Mouse (Mus musculus): ENCODE data around the gene Gcm2. TPM values are rescaled to one million over a fixed set of nuclear protein-coding genes. Genes with fewer than 3 reads are reported as not detected.

The Gcm2 gene
- polyA plus RNA-seq, 1 experiment from 2014 or later, result not detected

DNA sequence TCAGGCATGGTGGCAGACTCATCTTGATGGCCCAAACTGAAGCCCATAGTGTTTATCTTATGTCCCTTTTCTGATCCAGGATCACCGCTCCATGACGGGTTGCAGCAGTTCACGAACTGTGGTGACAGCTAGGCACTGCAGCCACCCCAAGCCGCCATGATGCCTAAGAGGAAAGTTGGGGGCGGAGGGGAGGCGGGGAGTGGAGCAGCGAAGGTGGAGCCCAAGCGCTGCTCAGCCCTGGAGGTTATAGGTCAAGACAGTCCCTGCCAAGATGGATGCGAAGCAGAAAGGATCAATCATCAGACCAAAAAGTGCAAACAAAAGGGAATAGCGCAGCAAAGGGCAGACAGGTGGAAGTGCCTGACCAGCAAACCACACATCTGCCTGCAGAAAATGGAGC, 19.6 kb downstream of the Gcm2 start:
- no peak overlapping the region for H3K9ac ChIP-seq (ENCODE audit: low read depth, low read length)
- no peaks in the 10 kb centered on the region for H3K27me3 ChIP-seq (ENCODE audit: control insufficient read depth, insufficient read depth, low read length)
- no peak overlapping the region for H3K4me3 ChIP-seq (ENCODE audit: low read length)
- 0 out of 2 replicates have a peak, but pooled peaks cover 3% of the 10 kb centered on the region for H3K4me1 ChIP-seq (ENCODE audit: control insufficient read depth, insufficient read depth, low read length)
- H3K4me2 ChIP-seq (replicated peaks; ENCODE audit: low read depth, low read length), result no peak overlapping the region
- no peaks in the 10 kb centered on the region for H3K36me3 ChIP-seq (ENCODE audit: control insufficient read depth, insufficient read depth, low read length)
- no peak overlapping the region for H3K27ac ChIP-seq (ENCODE audit: low read depth, low read length)
- 38% methylated on average over 10 of the region's 10 CpGs for WGBS
- H3K9me3 ChIP-seq (ENCODE audit: control insufficient read depth, low read length), result no peaks in the 10 kb centered on the region
- ATAC-seq (ENCODE audit: low FRiP score, low TSS enrichment), result no peak

GRCm38 (mm10) chr13:41088746-41089145, 22.1 kb downstream of the Gcm2 start:
- no peak overlapping the region for H3K9ac ChIP-seq (ENCODE audit: low read depth, low read length)
- no peaks in the 10 kb centered on the region for H3K27me3 ChIP-seq (ENCODE audit: control insufficient read depth, insufficient read depth, low read length)
- H3K4me2 ChIP-seq (replicated peaks; ENCODE audit: low read depth, low read length), result no peak overlapping the region
- H3K9me3 ChIP-seq (ENCODE audit: control insufficient read depth, low read length), result no peaks in the 10 kb centered on the region
- 0 out of 2 replicates have a peak, but pooled peaks cover 3% of the 10 kb centered on the region for H3K4me1 ChIP-seq (ENCODE audit: control insufficient read depth, insufficient read depth, low read length)
- ATAC-seq (ENCODE audit: low FRiP score, low TSS enrichment), result no peak
- H3K36me3 ChIP-seq (ENCODE audit: control insufficient read depth, insufficient read depth, low read length), result no peaks in the 10 kb centered on the region
- H3K4me3 ChIP-seq (ENCODE audit: low read length), result no peak overlapping the region
- H3K27ac ChIP-seq (ENCODE audit: low read depth, low read length), result no peak overlapping the region

- ATAC-seq (ENCODE audit: low FRiP score, low TSS enrichment), result no peak
- no peaks in the 10 kb centered on the region for H3K36me3 ChIP-seq (ENCODE audit: control insufficient read depth, insufficient read depth, low read length)
- no peaks in the 10 kb centered on the region for H3K4me1 ChIP-seq (ENCODE audit: control insufficient read depth, insufficient read depth, low read length)
- no peak overlapping the region for H3K4me2 ChIP-seq (replicated peaks; ENCODE audit: low read depth, low read length)
- H3K9ac ChIP-seq (ENCODE audit: low read depth, low read length), result no peak overlapping the region
- no peak overlapping the region for H3K27ac ChIP-seq (ENCODE audit: low read depth, low read length)
- no peak overlapping the region for H3K4me3 ChIP-seq (ENCODE audit: low read length)
- H3K27me3 ChIP-seq (ENCODE audit: control insufficient read depth, insufficient read depth, low read length), result no peaks in the 10 kb centered on the region
- WGBS, result 16% methylated on average over 2 of the region's 2 CpGs
- H3K9me3 ChIP-seq (ENCODE audit: control insufficient read depth, low read length), result no peaks in the 10 kb centered on the region
These were observed 25.7 kb downstream of the Gcm2 start for GRCm38 (mm10) chr13:41085140-41085539.

DNA sequence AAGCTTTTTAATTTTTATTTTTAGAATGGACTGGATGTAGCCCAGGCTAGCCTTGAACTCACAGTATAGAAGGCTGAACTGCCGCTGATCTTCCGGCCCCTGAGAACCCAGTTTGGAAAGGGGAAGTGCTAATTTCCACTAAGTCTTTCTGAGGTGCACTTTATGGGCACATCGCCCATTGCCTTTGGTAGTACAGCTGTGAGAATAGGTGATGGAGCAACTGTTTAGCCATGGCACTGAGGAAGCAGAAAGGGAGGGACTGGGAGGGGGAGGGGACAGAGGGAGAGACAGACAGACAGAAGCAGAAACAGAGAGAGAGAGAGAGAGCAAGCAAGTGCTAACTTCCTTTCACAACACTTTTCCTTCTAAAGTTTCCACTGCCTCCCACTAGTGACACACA, 26.3 kb downstream of the Gcm2 start:
- no peak overlapping the region for H3K9ac ChIP-seq (ENCODE audit: low read depth, low read length)
- H3K4me2 ChIP-seq (replicated peaks; ENCODE audit: low read depth, low read length), result no peak overlapping the region
- WGBS, result 78% methylated on average over 3 of the region's 3 CpGs
- H3K36me3 ChIP-seq (ENCODE audit: control insufficient read depth, insufficient read depth, low read length), result no peaks in the 10 kb centered on the region
- H3K27me3 ChIP-seq (ENCODE audit: control insufficient read depth, insufficient read depth, low read length), result no peaks in the 10 kb centered on the region
- no peaks in the 10 kb centered on the region for H3K4me1 ChIP-seq (ENCODE audit: control insufficient read depth, insufficient read depth, low read length)
- ATAC-seq (ENCODE audit: low FRiP score, low TSS enrichment), result no peak
- H3K9me3 ChIP-seq (ENCODE audit: control insufficient read depth, low read length), result no peaks in the 10 kb centered on the region
- no peak overlapping the region for H3K4me3 ChIP-seq (ENCODE audit: low read length)
- no peak overlapping the region for H3K27ac ChIP-seq (ENCODE audit: low read depth, low read length)

GRCm38 (mm10) chr13:41080700-41081099, 30.1 kb downstream of the Gcm2 start:
- H3K27me3 ChIP-seq (ENCODE audit: control insufficient read depth, insufficient read depth, low read length), result peaks cover 9% of the 10 kb centered on the region
- H3K9me3 ChIP-seq (ENCODE audit: control insufficient read depth, low read length), result no peaks in the 10 kb centered on the region
- 90% methylated on average over 6 of the region's 6 CpGs for WGBS
- H3K36me3 ChIP-seq (ENCODE audit: control insufficient read depth, insufficient read depth, low read length), result no peaks in the 10 kb centered on the region
- H3K27ac ChIP-seq (ENCODE audit: low read depth, low read length), result no peak overlapping the region
- no peak overlapping the region for H3K4me3 ChIP-seq (ENCODE audit: low read length)
- no peaks in the 10 kb centered on the region for H3K4me1 ChIP-seq (ENCODE audit: control insufficient read depth, insufficient read depth, low read length)
- no peak for ATAC-seq (ENCODE audit: low FRiP score, low TSS enrichment)
- no peak overlapping the region for H3K9ac ChIP-seq (ENCODE audit: low read depth, low read length)
- H3K4me2 ChIP-seq (replicated peaks; ENCODE audit: low read depth, low read length), result no peak overlapping the region

GRCm38 (mm10) chr13:41079859-41080258, 31.0 kb downstream of the Gcm2 start:
- Histone ChIP-seq H3K4me2 (replicated peaks; ENCODE audit: low read depth, low read length) (peak overlapping the region; percentile 74; the same call in 1 of the 2 replicates), H3K9me3 (ENCODE audit: control insufficient read depth, low read length) (no peaks in the 10 kb centered on the region), H3K9ac (ENCODE audit: low read depth, low read length) (no peak overlapping the region), H3K27me3 (ENCODE audit: control insufficient read depth, insufficient read depth, low read length) (peaks cover 9% of the 10 kb centered on the region), H3K27ac (ENCODE audit: low read depth, low read length) (no peak overlapping the region), H3K4me1 (ENCODE audit: control insufficient read depth, insufficient read depth, low read length) (no peaks in the 10 kb centered on the region), H3K4me3 (ENCODE audit: low read length) (no peak overlapping the region), H3K36me3 (ENCODE audit: control insufficient read depth, insufficient read depth, low read length) (no peaks in the 10 kb centered on the region)
- WGBS, result 71% methylated on average over 5 of the region's 5 CpGs
- no peak for ATAC-seq (ENCODE audit: low FRiP score, low TSS enrichment)

GRCm38 (mm10) chr13:41079421-41079780, 31.4 kb downstream of the Gcm2 start, which contains the start of gene Mak:
Mak (minus strand) TSS chr13:41079706.
- Histone ChIP-seq H3K27ac (ENCODE audit: low read depth, low read length) (no peak within 1 kb of the TSS), H3K4me1 (ENCODE audit: control insufficient read depth, insufficient read depth, low read length) (no peaks in the 10 kb centered on the region)
- under 1% methylated on average over 40 of the region's 40 CpGs for WGBS

DNA sequence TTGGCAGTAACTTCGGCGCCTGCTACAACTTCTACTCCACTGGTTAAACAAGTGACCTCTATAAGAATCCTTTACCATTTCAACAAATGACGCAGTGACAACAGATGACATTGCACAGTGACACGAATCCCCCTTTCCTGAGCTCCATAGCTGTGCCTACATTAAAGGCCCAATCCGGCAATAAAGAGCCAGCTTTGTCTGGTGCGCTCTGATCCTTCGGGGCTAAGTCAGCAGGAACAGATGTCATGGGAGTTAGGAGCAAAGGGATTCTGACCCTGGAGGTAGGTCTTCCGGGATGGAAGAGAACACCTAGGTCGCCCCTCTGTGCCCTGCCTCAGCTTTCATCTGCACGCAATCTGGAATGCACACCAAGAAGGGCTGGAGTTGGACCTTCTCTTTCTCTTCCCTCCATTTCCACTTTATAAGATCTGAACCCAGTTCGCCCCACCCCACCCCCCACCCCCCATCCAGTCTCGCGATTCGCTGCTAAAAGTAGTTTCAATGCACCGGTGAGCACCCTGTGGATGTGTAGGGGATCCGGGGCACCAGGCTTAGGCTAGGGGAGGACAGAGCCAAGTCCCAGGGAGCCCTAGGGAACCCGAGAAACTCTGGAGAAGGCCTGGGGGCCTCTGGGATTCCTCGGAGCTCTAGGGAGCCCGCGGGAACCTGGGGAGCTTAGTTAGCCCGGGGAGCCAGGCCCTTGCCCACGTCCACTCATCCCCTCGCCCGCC, 32.0 kb downstream of the Gcm2 start:
- Histone ChIP-seq H3K9me3 (ENCODE audit: control insufficient read depth, low read length) (no peaks in the 10 kb centered on the region), H3K9ac (ENCODE audit: low read depth, low read length) (peak overlapping the region; percentile 44; the same call in 1 of the 2 replicates), H3K4me3 (ENCODE audit: low read length) (peak overlapping the region; percentile 50), H3K27ac (ENCODE audit: low read depth, low read length) (no peak overlapping the region), H3K36me3 (ENCODE audit: control insufficient read depth, insufficient read depth, low read length) (no peaks in the 10 kb centered on the region), H3K27me3 (ENCODE audit: control insufficient read depth, insufficient read depth, low read length) (peaks cover 9% of the 10 kb centered on the region), H3K4me2 (replicated peaks; ENCODE audit: low read depth, low read length) (peak overlapping the region; percentile 74), H3K4me1 (ENCODE audit: control insufficient read depth, insufficient read depth, low read length) (no peaks in the 10 kb centered on the region)
- 5% methylated on average over 24 of the region's 24 CpGs for WGBS
- ATAC-seq (ENCODE audit: low FRiP score, low TSS enrichment), result peak; percentile 56

More at GRCm38 (mm10) chr13:41079421-41079780, 31.4 kb downstream of the Gcm2 start, which contains the start of gene Mak:
- H3K4me2 ChIP-seq (replicated peaks; ENCODE audit: low read depth, low read length), result peak within 1 kb of the TSS; percentile 74
- no peaks in the 10 kb centered on the region for H3K36me3 ChIP-seq (ENCODE audit: control insufficient read depth, insufficient read depth, low read length)
- no peaks in the 10 kb centered on the region for H3K9me3 ChIP-seq (ENCODE audit: control insufficient read depth, low read length)
- H3K9ac ChIP-seq (ENCODE audit: low read depth, low read length), result peak within 1 kb of the TSS; percentile 44; the same call in 1 of the 2 replicates
- H3K27me3 ChIP-seq (ENCODE audit: control insufficient read depth, insufficient read depth, low read length), result peaks cover 9% of the 10 kb centered on the region
- ATAC-seq (ENCODE audit: low FRiP score, low TSS enrichment), result peak; percentile 90
- peak within 1 kb of the TSS; percentile 50 for H3K4me3 ChIP-seq (ENCODE audit: low read length)

GRCm38 (mm10) chr13:41077921-41078320, 32.9 kb downstream of the Gcm2 start:
- Histone ChIP-seq H3K4me2 (replicated peaks; ENCODE audit: low read depth, low read length) (no peak overlapping the region), H3K36me3 (ENCODE audit: control insufficient read depth, insufficient read depth, low read length) (no peaks in the 10 kb centered on the region), H3K4me3 (ENCODE audit: low read length) (no peak overlapping the region), H3K27ac (ENCODE audit: low read depth, low read length) (no peak overlapping the region), H3K9ac (ENCODE audit: low read depth, low read length) (no peak overlapping the region), H3K4me1 (ENCODE audit: control insufficient read depth, insufficient read depth, low read length) (no peaks in the 10 kb centered on the region), H3K27me3 (ENCODE audit: control insufficient read depth, insufficient read depth, low read length) (peaks cover 9% of the 10 kb centered on the region), H3K9me3 (ENCODE audit: control insufficient read depth, low read length) (no peaks in the 10 kb centered on the region)
- ATAC-seq (ENCODE audit: low FRiP score, low TSS enrichment), result no peak
- 64% methylated on average over 9 of the region's 9 CpGs for WGBS

All from kidney, embryonic 14.5 days (tissue).